Mouse (Mus musculus): ENCODE results near the gene Fitm2.

DNA sequence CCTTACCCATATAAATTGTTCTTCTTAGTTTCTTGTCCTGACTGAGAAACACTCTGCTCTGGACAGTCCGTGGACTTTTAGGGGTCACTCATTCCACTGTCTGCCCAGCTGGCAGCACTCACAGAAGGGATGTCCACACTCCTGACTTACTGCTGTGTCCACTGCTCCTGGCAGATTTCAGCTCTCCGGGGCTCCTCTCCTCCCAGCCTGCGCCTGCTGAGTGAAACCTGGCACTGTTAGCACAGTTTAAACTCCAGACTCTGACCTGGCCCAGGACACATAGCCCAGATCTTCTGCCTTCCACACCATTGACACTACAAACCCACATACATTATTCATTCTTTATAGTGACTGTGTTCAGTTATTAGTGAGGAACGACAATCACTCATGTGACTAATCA lies 8.4 kb downstream of the Fitm2 start:
- TF ChIP-seq USF1 (IDR thresholded peaks at IDR 0.05; ENCODE audit: low read depth) (no peak), CTCF (IDR thresholded peaks at IDR 0.05; ENCODE audit: control insufficient read depth, insufficient read depth, insufficient read length) (no peak), MYOG (IDR thresholded peaks at IDR 0.05; ENCODE audit: control insufficient read depth, extremely low read depth, insufficient read length) (no peak), FOSL1 (IDR thresholded peaks at IDR 0.05; ENCODE audit: insufficient read depth, low read length, poor library complexity, severe bottlenecking) (no peak), MAX (IDR thresholded peaks at IDR 0.05) (no peak)

Data from C2C12 (cell line).